Mouse (Mus musculus): ENCODE data around the gene Aimp2.

DNA sequence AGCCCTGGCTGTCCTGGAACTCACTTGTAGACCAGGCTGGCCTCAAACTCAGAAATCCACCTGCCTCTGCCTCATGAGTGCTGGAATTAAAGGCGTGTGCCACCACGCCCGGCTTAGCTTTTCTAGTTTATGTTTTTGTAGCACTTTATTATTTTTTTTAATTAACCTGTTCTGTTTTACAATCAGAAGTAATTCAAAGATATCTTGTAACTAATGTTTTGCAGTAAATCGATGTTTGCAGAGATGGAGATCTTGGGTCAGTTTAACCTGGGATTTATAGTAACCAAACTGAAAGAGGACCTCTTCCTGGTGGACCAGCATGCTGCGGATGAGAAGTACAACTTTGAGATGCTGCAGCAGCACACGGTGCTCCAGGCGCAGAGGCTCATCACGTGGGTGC is 18.2 kb upstream of the Aimp2 start, which contains the start of gene Gm42421:
- TF ChIP-seq EP300 (IDR thresholded peaks at IDR 0.05; ENCODE audit: low read depth) (no peak), CTCF (IDR thresholded peaks at IDR 0.05; ENCODE audit: low read depth) (no peak)
